Mouse (Mus musculus): Measurements from ENCODE around the gene Aggf1.

DNA sequence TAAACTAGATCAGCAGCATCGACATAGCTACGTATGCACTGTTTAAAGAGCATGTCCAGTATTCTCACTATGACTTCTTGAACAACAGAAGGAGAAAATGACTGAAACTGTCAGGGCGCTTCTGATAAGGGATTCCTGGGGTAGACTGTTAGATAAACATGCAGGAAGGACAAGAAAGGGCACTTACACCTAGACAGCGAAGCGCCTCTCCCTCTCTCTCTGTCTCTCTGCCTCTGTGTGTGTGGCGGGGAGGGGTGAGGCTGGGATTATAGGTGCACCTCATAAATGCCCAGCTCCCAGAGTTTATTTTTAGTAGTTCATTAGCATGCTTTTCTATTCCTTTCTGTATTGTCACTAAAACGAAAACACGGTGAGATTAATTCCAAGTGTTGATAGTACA is 8.8 kb downstream of the Aggf1 start:
- no peak for TF ChIP-seq POLR2A (IDR thresholded peaks at IDR 0.05; ENCODE audit: extremely low read depth, insufficient read depth, low read length)
- TF ChIP-seq CTCF (IDR thresholded peaks at IDR 0.05; ENCODE audit: low read depth, low read length), result no peak
